In the genomic region with DNA sequence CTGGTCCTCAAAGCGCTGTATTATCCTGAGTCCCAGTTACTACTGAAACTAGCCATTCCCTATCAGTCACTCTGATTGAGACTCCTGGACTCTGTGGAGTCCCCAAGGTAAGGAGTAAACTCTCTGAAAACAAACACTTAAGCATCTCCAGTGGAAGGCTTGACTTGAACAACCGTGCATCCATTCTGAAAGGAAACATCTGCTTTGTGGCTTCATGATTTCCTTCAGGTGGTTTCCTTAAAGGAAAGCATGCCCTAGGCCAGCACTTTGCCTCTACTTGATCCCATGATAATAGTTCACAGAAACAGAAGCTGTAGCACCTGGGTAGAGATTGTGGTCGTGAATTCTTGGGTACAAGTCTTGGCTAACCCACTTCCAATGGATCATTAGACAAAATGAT, we compare ENCODE assay signal across 24 mouse cellular contexts.
DNase-seq lines count a peak whose midpoint lies in the region; ATAC-seq and TF ChIP-seq lines count a peak whose summit lies in the region.
"Had no signal": no experiment of that assay in that cellular context is flagged by ENCODE, and none has a peak within 500 bp of the region (broad histone marks: within the 10 kb centered on the region; RNA-seq: fewer than 3 reads in every experiment).

No protein-coding gene starts in this region.

- no peaks in the 10 kb centered on the region for H3K27me3 ChIP-seq in heart, adult 2 months (ENCODE audit: control insufficient read depth, insufficient read depth, low read length)
- H3K27me3 ChIP-seq: embryonic facial prominence, embryonic 13.5 days; embryonic facial prominence, embryonic 15.5 days; forebrain, embryonic 12.5 days had no signal

- no peak for TF ChIP-seq CTCF in heart, adult 2 months (IDR thresholded peaks at IDR 0.05)

- H3K4me3 ChIP-seq in heart, adult 2 months, result no peak overlapping the region
- H3K4me3 ChIP-seq: embryonic facial prominence, embryonic 13.5 days; embryonic facial prominence, embryonic 15.5 days; erythroblast, embryonic 14.5 days; forebrain, embryonic 10.5 days; forebrain, embryonic 12.5 days had no signal

- no peak for TF ChIP-seq EP300 in heart, adult 2 months (IDR thresholded peaks at IDR 0.05; ENCODE audit: insufficient read depth, low read depth, low read length)

- no peak overlapping the region for H3K27ac ChIP-seq in heart, adult 2 months
- H3K27ac ChIP-seq: embryonic facial prominence, embryonic 13.5 days; embryonic facial prominence, embryonic 15.5 days; forebrain, embryonic 10.5 days; forebrain, embryonic 12.5 days had no signal

- H3K36me3 ChIP-seq in heart, adult 2 months (ENCODE audit: control insufficient read depth, insufficient read depth, low read length), result no peaks in the 10 kb centered on the region
- H3K36me3 ChIP-seq: embryonic facial prominence, embryonic 13.5 days; embryonic facial prominence, embryonic 15.5 days; forebrain, embryonic 10.5 days; forebrain, embryonic 12.5 days had no signal

- no peaks in the 10 kb centered on the region for H3K79me2 ChIP-seq in heart, adult 2 months (replicated peaks; ENCODE audit: control insufficient read depth, insufficient read depth, low read length)

- peak; percentile 68 for ATAC-seq in common myeloid progenitor, adult 5-6 weeks (replicated peaks; ENCODE audit: low read depth, poor library complexity, severe bottlenecking)
- ATAC-seq in megakaryocyte progenitor cell, adult 5-6 weeks (replicated peaks; ENCODE audit: poor library complexity), result peak; percentile 70
- ATAC-seq: forebrain, embryonic 14.5 days; forebrain, embryonic 16.5 days had no signal

- H3K4me1 ChIP-seq in heart, adult 2 months (ENCODE audit: control insufficient read depth, insufficient read depth, low read length), result no peaks in the 10 kb centered on the region
- H3K4me1 ChIP-seq: embryonic facial prominence, embryonic 13.5 days; embryonic facial prominence, embryonic 15.5 days; forebrain, embryonic 10.5 days; forebrain, embryonic 12.5 days had no signal

- intact Hi-C loops in heart, adult 2 months (cut with DNase I), result no loop called here

- no peak overlapping the region for H3K9ac ChIP-seq in heart, adult 2 months (ENCODE audit: low read depth, low read length)
- H3K9ac ChIP-seq: embryonic facial prominence, embryonic 13.5 days; embryonic facial prominence, embryonic 15.5 days; forebrain, embryonic 12.5 days had no signal

- WGBS in heart, adult 2 months, result 66% methylated on average over 3 of the region's 3 CpGs

- no peak for TF ChIP-seq POLR2A in heart, adult 2 months (IDR thresholded peaks at IDR 0.05; ENCODE audit: insufficient read depth, low read depth, low read length)

- DNase-seq in heart, adult 11 months, result peak; percentile 25
- DNase-seq in heart, adult 2 months, result no peak
- peak; percentile 1 for DNase-seq in thymus, postnatal 25 days
- DNase-seq in thymus, postnatal 4 days, result no peak
- no peak for DNase-seq in liver
- no peak for DNase-seq in layer of hippocampus, adult 9-11 months
- DNase-seq: adrenal gland, adult 2 months; adrenal gland, postnatal 10 days; adrenal gland, postnatal 25 days; cerebellum, adult 11-12 months; cerebellum, adult 2 months; cerebellum, adult 9-10 months; cerebellum, postnatal 10 days; cerebellum, postnatal 25 days; embryo, embryonic 11 days had no signal

Comparison
In these comparisons a context has a peak if more than half of its experiments do, and no peak if none do; other contexts are left out.
1. DNase-seq: peak in heart, adult 11 months (single experiment) and thymus, postnatal 25 days (single experiment); none in heart, adult 2 months (0 of 2), thymus, postnatal 4 days (single experiment), liver (single experiment) and layer of hippocampus, adult 9-11 months (single experiment).